Mouse (Mus musculus): ENCODE results near the gene Adrb1. TPM values are rescaled to one million over a fixed set of nuclear protein-coding genes. Genes with fewer than 3 reads are reported as not detected.

Adrb1 gene
- 0.34 and 0.35 TPM in 2 replicates for polyA plus RNA-seq (2014; fragmentation: Nextera tagmentation; extraction: Ambion mirVana)

DNA sequence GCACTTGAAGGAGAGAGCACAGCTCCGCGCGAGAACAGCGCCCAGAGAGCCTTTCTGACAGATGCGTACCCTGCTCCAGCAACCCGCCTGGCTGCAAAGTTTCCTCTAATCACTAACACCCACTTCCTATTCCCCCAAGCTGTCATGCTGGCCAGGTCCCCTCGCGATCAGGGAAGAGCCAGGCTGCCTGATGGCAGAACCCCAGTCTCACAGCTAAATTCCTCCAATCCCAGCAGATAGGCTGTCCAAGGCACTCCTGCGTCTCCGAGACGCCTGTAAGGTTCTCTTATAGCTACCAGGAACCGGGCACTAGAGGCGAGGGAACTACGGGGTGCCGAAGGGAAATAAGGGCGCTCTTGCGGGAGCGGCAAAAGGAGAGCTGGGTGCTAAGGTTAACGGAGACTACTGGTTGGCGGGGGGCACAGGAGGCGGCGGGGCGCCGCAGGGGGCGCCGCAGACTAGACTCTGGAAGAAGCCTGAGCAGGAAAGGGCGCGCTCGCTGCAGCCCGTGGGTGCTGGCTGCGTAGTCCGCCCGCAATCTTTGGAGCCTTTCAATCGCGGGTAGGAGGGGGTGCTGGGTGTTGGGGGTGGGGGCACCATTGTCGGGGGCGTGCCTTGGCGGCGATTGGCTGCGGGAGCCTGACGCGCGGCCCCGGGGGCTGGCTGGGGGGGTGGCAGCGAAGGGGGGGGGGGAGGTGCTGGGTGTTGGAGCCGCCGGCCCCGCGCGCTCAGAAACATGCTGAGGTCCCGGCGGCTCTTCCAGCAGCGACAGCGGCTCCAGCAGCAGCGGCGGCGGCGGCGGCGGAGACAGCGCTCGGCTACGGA, at the start of gene Adrb1:
Adrb1 (plus strand) TSS at position 813 of the 825 bp plus-strand sequence.
- under 1% methylated on average over 46 of the region's 63 CpGs for whole genome bisulfite sequencing
- no peaks in the 10 kb centered on the region for H3K36me3 ChIP-seq (ENCODE audit: control insufficient read depth, insufficient read depth, low read length)
- peak within 1 kb of the TSS; percentile 75 for H3K4me2 ChIP-seq
- DNase-seq (ENCODE audit: low spot score) (peak; percentile 50), ATAC-seq (replicated peaks; ENCODE audit: low FRiP score) (no peak; the same call in 1 of the 2 replicates)
- peak within 1 kb of the TSS; percentile 40; the same call in 1 of the 2 replicates for H3K9ac ChIP-seq (ENCODE audit: low read depth, low read length)
- no peaks in the 10 kb centered on the region for H3K9me3 ChIP-seq (ENCODE audit: control insufficient read depth, low read length)
- H3K27ac ChIP-seq (ENCODE audit: low read depth, low read length) = no peak within 1 kb of the TSS
- H3K27me3 ChIP-seq (replicated peaks; ENCODE audit: control insufficient read depth, insufficient read depth, low read length) = peaks cover 76% of the 10 kb centered on the region
- H3K4me3 ChIP-seq (ENCODE audit: low read depth, low read length) = peak within 1 kb of the TSS; percentile 52
- peaks cover 13% of the 10 kb centered on the region for H3K4me1 ChIP-seq (replicated peaks; ENCODE audit: control insufficient read depth, insufficient read depth, low read length)

DNA sequence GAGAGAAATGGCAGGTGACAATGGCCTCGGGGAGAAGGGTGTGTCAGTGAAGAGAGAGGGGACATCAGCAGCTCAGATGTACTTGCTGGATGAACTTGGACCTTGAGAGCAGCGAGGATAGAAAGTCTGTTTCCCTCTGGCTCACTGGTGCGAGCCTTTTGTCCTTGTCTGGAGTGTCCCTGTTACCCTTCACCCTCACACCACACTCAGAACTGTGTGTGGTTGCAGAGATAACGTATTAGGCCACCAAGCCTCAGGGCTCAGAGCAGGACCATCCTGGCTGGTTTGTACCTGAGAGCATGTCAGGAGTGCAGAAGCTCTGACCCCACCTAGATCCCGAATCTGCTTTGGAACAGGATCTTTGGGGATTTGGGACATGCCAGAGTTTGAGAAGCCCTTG, 46.3 kb upstream of the Adrb1 start:
- H3K27ac ChIP-seq (ENCODE audit: low read depth, low read length) = no peak overlapping the region
- no peak overlapping the region for H3K4me3 ChIP-seq (ENCODE audit: low read depth, low read length)
- WGBS = 75% methylated on average over 5 of the region's 5 CpGs
- H3K4me2 ChIP-seq = no peak overlapping the region
- no peak overlapping the region for H3K9ac ChIP-seq (ENCODE audit: low read depth, low read length)
- no peaks in the 10 kb centered on the region for H3K36me3 ChIP-seq (ENCODE audit: control insufficient read depth, insufficient read depth, low read length)
- H3K27me3 ChIP-seq (replicated peaks; ENCODE audit: control insufficient read depth, insufficient read depth, low read length) = no peaks in the 10 kb centered on the region
- H3K4me1 ChIP-seq (replicated peaks; ENCODE audit: control insufficient read depth, insufficient read depth, low read length) = peaks cover 3% of the 10 kb centered on the region; the same call in 1 of the 2 replicates
- no peak for ATAC-seq (replicated peaks; ENCODE audit: low FRiP score)
- no peak for DNase-seq (ENCODE audit: low spot score)
- H3K9me3 ChIP-seq (ENCODE audit: control insufficient read depth, low read length) = no peaks in the 10 kb centered on the region

DNA sequence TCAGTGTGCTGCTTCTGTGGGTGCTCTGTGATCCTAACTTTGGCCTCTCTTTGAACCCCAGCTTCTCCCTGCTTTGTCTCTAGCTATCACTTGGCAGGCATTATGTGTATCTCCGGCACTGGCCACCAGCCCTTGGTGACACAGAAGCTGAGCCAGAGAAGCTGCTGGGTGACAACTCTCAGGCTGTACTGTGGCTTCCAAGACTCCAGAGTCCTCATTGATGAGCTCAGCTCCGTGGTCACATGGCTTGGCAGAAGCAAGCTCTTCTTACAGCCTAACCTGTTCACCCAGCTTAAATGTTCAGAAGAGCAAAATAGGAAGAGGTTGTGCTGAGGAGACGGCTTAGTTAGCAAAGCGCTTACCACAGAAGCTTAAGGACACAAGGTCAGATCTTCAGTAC, 45.5 kb upstream of the Adrb1 start:
- H3K27me3 ChIP-seq (replicated peaks; ENCODE audit: control insufficient read depth, insufficient read depth, low read length) = no peaks in the 10 kb centered on the region
- H3K27ac ChIP-seq (ENCODE audit: low read depth, low read length) = no peak overlapping the region
- 86% methylated on average over 4 of the region's 4 CpGs for WGBS
- no peak overlapping the region for H3K4me2 ChIP-seq
- DNase-seq (ENCODE audit: low spot score) = no peak
- no peak overlapping the region for H3K9ac ChIP-seq (ENCODE audit: low read depth, low read length)
- peaks cover 3% of the 10 kb centered on the region; the same call in 1 of the 2 replicates for H3K4me1 ChIP-seq (replicated peaks; ENCODE audit: control insufficient read depth, insufficient read depth, low read length)
- ATAC-seq (replicated peaks; ENCODE audit: low FRiP score) = no peak
- H3K4me3 ChIP-seq (ENCODE audit: low read depth, low read length) = no peak overlapping the region
- H3K36me3 ChIP-seq (ENCODE audit: control insufficient read depth, insufficient read depth, low read length) = no peaks in the 10 kb centered on the region
- no peaks in the 10 kb centered on the region for H3K9me3 ChIP-seq (ENCODE audit: control insufficient read depth, low read length)

DNA sequence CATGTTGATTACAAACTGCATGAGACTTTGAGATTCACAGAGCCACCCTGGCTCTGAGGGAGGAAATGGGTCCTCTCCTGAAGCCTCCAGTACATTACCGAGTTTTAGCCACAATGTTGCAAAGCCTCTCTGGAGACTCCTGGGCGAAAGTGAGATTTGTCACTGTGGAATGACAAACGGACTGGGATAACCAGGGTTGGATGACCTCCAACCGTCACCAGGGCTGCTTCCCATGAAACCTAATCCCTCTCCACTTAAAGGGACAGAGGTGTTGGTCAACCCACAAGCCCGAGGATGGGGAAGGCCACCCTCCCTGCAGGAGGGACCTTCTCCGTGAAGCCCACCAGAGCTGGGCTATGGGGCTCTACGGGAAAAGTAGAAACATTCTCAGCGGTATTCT, 44.4 kb upstream of the Adrb1 start:
- no peak overlapping the region for H3K4me2 ChIP-seq
- H3K4me3 ChIP-seq (ENCODE audit: low read depth, low read length) = no peak overlapping the region
- no peak overlapping the region for H3K9ac ChIP-seq (ENCODE audit: low read depth, low read length)
- H3K4me1 ChIP-seq (replicated peaks; ENCODE audit: control insufficient read depth, insufficient read depth, low read length) = peaks cover 3% of the 10 kb centered on the region; the same call in 1 of the 2 replicates
- 49% methylated on average over 8 of the region's 8 CpGs for WGBS
- H3K9me3 ChIP-seq (ENCODE audit: control insufficient read depth, low read length) = no peaks in the 10 kb centered on the region
- DNase-seq (ENCODE audit: low spot score) (no peak), ATAC-seq (replicated peaks; ENCODE audit: low FRiP score) (no peak)
- H3K27me3 ChIP-seq (replicated peaks; ENCODE audit: control insufficient read depth, insufficient read depth, low read length) = no peaks in the 10 kb centered on the region
- no peak overlapping the region for H3K27ac ChIP-seq (ENCODE audit: low read depth, low read length)
- H3K36me3 ChIP-seq (ENCODE audit: control insufficient read depth, insufficient read depth, low read length) = no peaks in the 10 kb centered on the region

DNA sequence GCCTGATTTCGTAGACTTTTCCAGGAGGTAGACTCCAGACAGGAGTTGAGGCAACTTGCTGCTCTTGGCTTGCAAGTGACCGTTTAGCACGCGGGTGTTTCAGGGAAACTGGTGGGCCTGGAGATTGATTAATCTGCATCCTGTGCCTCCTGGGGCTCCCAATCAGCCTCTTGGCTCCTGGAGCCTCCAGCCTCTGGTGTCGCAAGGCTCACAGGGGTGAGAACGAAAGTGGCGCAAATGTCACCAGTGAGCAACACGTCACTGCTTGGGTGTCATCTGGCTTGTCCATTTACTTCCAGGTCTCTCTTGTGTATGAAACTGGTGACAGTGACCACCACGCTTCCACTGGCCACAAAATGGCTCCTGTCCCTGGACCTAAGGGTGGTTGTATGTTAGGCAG, 43.5 kb upstream of the Adrb1 start:
- Histone ChIP-seq H3K9ac (ENCODE audit: low read depth, low read length) (no peak overlapping the region), H3K27me3 (replicated peaks; ENCODE audit: control insufficient read depth, insufficient read depth, low read length) (no peaks in the 10 kb centered on the region), H3K4me1 (replicated peaks; ENCODE audit: control insufficient read depth, insufficient read depth, low read length) (peaks cover 3% of the 10 kb centered on the region; the same call in 1 of the 2 replicates), H3K4me3 (ENCODE audit: low read depth, low read length) (no peak overlapping the region), H3K27ac (ENCODE audit: low read depth, low read length) (no peak overlapping the region), H3K4me2 (no peak overlapping the region), H3K9me3 (ENCODE audit: control insufficient read depth, low read length) (no peaks in the 10 kb centered on the region), H3K36me3 (ENCODE audit: control insufficient read depth, insufficient read depth, low read length) (no peaks in the 10 kb centered on the region)
- ATAC-seq (replicated peaks; ENCODE audit: low FRiP score) (no peak), DNase-seq (ENCODE audit: low spot score) (no peak)
- WGBS = 67% methylated on average over 9 of the region's 9 CpGs

DNA sequence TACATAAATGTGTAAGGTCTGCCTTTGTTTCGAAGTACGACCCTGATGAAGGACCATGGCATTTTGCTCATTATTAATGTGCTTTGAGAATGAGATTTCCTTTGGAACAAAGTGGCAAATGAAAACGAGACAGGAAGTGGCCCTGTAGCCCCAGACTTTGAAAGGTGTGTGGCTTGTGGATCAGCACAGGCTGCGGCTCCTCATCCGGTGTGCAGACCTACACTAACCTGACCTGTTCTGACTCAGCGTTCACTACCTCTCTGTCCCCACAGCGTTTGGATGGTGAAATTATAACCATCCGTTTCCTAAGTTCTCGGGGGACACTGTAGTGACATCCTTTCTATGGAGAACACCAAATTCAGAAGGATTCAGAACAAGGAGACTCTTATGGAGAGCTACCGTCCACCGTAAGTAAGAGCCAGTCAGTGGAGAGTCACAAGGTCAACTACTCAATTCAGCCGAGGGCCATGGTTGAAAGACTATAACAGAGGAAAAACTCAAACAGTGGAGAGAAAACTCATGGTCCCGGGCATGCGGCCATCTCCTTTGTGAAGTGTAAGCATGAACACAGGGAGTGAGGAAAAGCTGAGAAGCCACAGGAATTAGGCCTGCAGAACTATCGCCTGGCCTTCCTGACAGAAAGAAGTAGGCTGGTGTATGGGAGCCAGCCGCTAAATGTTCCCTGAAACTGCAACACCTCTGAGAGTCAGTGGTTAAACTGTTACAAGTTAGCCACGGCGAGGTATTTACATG, 42.6 kb upstream of the Adrb1 start:
- no peak overlapping the region for H3K27ac ChIP-seq (ENCODE audit: low read depth, low read length)
- H3K9me3 ChIP-seq (ENCODE audit: control insufficient read depth, low read length) = no peaks in the 10 kb centered on the region
- WGBS = 83% methylated on average over 18 of the region's 18 CpGs
- H3K36me3 ChIP-seq (ENCODE audit: control insufficient read depth, insufficient read depth, low read length) = no peaks in the 10 kb centered on the region
- no peak overlapping the region for H3K9ac ChIP-seq (ENCODE audit: low read depth, low read length)
- H3K4me3 ChIP-seq (ENCODE audit: low read depth, low read length) = no peak overlapping the region
- no peaks in the 10 kb centered on the region for H3K27me3 ChIP-seq (replicated peaks; ENCODE audit: control insufficient read depth, insufficient read depth, low read length)
- ATAC-seq (replicated peaks; ENCODE audit: low FRiP score) (no peak), DNase-seq (ENCODE audit: low spot score) (no peak)
- no peak overlapping the region for H3K4me2 ChIP-seq
- peaks cover 3% of the 10 kb centered on the region; the same call in 1 of the 2 replicates for H3K4me1 ChIP-seq (replicated peaks; ENCODE audit: control insufficient read depth, insufficient read depth, low read length)

DNA sequence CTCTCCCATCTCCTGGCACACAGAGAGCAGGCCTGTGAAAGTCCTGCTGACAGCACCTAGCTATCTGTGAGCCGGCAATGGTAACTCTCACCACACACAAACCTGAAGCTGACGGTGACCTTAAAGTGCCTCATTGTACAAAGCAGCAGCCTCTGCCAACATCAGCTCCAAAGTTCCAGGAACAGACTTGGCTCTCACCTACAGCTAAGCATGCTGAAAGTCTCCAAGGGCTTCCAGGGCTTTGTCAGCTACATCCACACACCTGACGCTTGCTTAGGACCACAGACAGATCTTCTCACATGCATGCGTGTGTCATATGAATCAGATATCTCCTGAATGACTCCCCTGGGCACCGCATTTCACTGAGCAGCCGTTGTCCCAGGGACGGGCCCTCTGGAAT, 42.0 kb upstream of the Adrb1 start:
- DNase-seq (ENCODE audit: low spot score) (no peak), ATAC-seq (replicated peaks; ENCODE audit: low FRiP score) (no peak)
- Histone ChIP-seq H3K36me3 (ENCODE audit: control insufficient read depth, insufficient read depth, low read length) (no peaks in the 10 kb centered on the region), H3K4me3 (ENCODE audit: low read depth, low read length) (no peak overlapping the region), H3K9me3 (ENCODE audit: control insufficient read depth, low read length) (no peaks in the 10 kb centered on the region), H3K4me2 (no peak overlapping the region), H3K9ac (ENCODE audit: low read depth, low read length) (no peak overlapping the region), H3K4me1 (replicated peaks; ENCODE audit: control insufficient read depth, insufficient read depth, low read length) (peaks cover 3% of the 10 kb centered on the region; the same call in 1 of the 2 replicates), H3K27ac (ENCODE audit: low read depth, low read length) (no peak overlapping the region), H3K27me3 (replicated peaks; ENCODE audit: control insufficient read depth, insufficient read depth, low read length) (no peaks in the 10 kb centered on the region)
- 68% methylated on average over 7 of the region's 7 CpGs for whole genome bisulfite sequencing

DNA sequence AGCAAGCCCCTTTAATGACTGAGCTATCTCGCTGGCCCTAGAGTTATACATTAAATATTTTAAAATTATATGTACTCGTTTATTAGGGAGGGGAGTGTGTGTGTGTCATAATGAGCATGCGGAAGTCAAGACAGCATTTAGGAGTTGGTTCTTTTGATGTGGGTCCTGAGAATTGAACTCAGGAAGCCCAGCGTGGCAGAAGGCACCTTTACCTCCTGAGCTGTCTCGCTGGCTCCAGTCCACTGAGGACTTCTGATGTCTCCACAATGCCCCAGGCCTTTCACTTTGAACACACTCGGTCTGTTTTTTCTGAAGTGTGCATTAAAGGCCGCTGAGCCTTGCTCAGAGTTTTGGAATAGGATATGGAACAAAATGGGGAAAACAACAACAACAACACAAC, 39.7 kb upstream of the Adrb1 start:
- Histone ChIP-seq H3K4me2 (no peak overlapping the region), H3K4me1 (replicated peaks; ENCODE audit: control insufficient read depth, insufficient read depth, low read length) (peaks cover 3% of the 10 kb centered on the region; the same call in 1 of the 2 replicates), H3K27me3 (replicated peaks; ENCODE audit: control insufficient read depth, insufficient read depth, low read length) (no peaks in the 10 kb centered on the region), H3K9me3 (ENCODE audit: control insufficient read depth, low read length) (no peaks in the 10 kb centered on the region), H3K9ac (ENCODE audit: low read depth, low read length) (no peak overlapping the region), H3K27ac (ENCODE audit: low read depth, low read length) (no peak overlapping the region), H3K4me3 (ENCODE audit: low read depth, low read length) (no peak overlapping the region), H3K36me3 (ENCODE audit: control insufficient read depth, insufficient read depth, low read length) (no peaks in the 10 kb centered on the region)
- 81% methylated on average over 7 of the region's 7 CpGs for WGBS
- DNase-seq (ENCODE audit: low spot score) = no peak
- ATAC-seq (replicated peaks; ENCODE audit: low FRiP score) = no peak

Data from liver, embryonic 11.5 days (tissue).